Mouse (Mus musculus): ENCODE data around the gene Fgf15.

- TF ChIP-seq CTCF (IDR thresholded peaks at IDR 0.05; ENCODE audit: control insufficient read depth, insufficient read depth, insufficient replicate concordance, low read depth, low read length) (no peak), POLR2A (IDR thresholded peaks at IDR 0.05; ENCODE audit: control insufficient read depth, low read depth, low read length) (no peak)
Observed at GRCm38 (mm10) chr7:144933796-144934195, 37.5 kb downstream of the Fgf15 start.
